Mouse (Mus musculus): ENCODE data around the gene Camk2b.

DNA sequence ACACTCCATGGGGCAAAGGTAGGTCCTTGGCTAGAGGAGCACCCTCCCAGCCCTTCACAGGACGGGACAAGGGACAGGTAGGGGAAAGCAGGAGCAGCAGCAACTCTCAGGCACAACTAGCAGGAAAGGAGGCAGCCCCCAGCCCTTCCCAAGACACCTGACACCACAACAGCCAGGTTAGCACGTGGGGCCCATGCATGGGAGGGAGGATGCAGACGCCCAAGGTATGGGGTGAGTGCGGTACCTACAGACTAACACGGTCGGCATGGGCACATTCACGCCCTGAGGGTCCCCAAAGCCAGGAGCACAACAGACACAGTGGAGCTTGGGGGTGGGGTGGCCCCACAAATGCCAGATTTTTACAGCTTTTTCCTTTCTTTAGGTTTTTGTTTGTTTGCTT, 95.0 kb downstream of the Camk2b start:
- TF ChIP-seq CTCF (IDR thresholded peaks at IDR 0.05; ENCODE audit: low read depth) (no peak), EP300 (IDR thresholded peaks at IDR 0.05; ENCODE audit: low read depth) (no peak)
